In the genomic region with DNA sequence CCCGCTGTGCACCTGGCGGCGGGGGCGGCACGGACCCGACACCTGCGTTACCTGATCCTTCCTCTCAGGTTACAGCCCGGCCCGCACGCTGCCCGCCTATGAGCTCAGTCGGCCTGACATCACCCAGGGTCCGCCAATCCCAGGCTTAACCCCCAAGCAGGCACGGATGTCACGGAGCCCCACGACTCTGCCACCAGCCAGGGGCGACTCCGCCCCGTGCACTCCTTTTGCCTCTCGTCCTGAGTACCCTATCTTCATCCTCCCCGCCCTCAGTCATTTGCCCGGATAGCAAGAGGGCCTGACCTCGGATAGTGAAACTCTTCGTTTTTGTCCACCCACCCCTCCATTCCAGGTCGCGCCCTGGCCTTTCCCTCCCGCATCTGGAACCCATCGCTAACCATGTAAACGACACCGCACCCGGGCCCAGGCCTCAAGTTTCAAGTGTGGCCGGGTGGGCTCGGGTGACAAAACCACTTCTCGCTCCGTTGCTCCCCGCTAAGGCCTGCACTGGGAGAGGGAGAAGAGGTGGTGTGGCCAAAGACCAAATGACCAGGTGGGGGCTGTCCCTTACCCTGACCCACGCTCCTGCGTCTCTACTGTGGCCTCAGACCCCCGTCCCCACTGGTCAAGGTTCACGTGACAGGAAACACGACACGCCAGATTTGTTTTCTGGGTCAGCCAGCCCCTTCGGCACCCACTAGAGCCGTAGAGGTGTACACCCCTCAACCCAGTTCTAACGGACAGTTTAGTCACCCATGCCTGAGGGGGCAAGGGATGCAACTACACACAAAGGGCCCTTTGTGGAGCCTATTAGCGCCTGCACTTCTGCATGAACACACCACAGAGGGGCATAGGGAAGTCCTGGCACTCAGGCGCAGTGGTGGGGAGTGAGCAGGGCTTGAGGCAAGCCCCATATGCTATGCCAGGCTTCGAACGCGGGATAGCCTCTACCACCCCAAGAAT, we compare ENCODE assay signal across 9 mouse cellular contexts. TPM values are rescaled to one million over a fixed set of nuclear protein-coding genes. Genes with fewer than 3 reads are reported as not detected.
A peak's percentile ranks its signal among the peaks of the same experiment; 100 is the strongest.
DNase-seq lines count a peak whose midpoint lies in the region; ATAC-seq and TF ChIP-seq lines count a peak whose summit lies in the region.
"Had no signal": no experiment of that assay in that cellular context is flagged by ENCODE, and none has a peak within 500 bp of the region (broad histone marks: within the 10 kb centered on the region; RNA-seq: fewer than 3 reads in every experiment).

No protein-coding gene starts in this region.

- TF ChIP-seq POLR2A in kidney, adult 2 months (IDR thresholded peaks at IDR 0.05; ENCODE audit: low read depth, low read length) = no peak

- ATAC-seq in intestine, embryonic 14.5 days (replicated peaks; ENCODE audit: low FRiP score, low TSS enrichment, low read depth) = peak; percentile 52
- ATAC-seq in neural tube, embryonic 11.5 days (ENCODE audit: insufficient read depth, low FRiP score, low TSS enrichment) = no peak
- no peak for ATAC-seq in erythroid progenitor cell, adult 5-6 weeks (replicated peaks; ENCODE audit: low FRiP score, poor library complexity, severe bottlenecking)

- peak overlapping the region; percentile 62 for H3K4me2 ChIP-seq in intestine, embryonic 14.5 days (ENCODE audit: low read length)
- peak overlapping the region; percentile 16 for H3K4me2 ChIP-seq in neural tube, embryonic 11.5 days (ENCODE audit: low read depth)

- H3K27me3 ChIP-seq in kidney, adult 2 months (replicated peaks; ENCODE audit: control insufficient read depth, insufficient read depth, low read length) = no peaks in the 10 kb centered on the region
- H3K27me3 ChIP-seq in intestine, embryonic 14.5 days (replicated peaks; ENCODE audit: control insufficient read depth, insufficient read depth, low read length) = peaks cover 72% of the 10 kb centered on the region
- H3K27me3 ChIP-seq in neural tube, embryonic 11.5 days (ENCODE audit: control insufficient read depth, insufficient read depth, low read length) = peaks cover 77% of the 10 kb centered on the region

- no peak overlapping the region for H3K9ac ChIP-seq in intestine, embryonic 14.5 days (ENCODE audit: low read length)
- H3K9ac ChIP-seq in neural tube, embryonic 11.5 days (ENCODE audit: low read length) = no peak overlapping the region

- WGBS in kidney, adult 2 months = 21% methylated on average over 50 of the region's 50 CpGs
- 6% methylated on average over 46 of the region's 50 CpGs for WGBS in intestine, embryonic 14.5 days
- WGBS in neural tube, embryonic 11.5 days = 2% methylated on average over 50 of the region's 50 CpGs

- no peaks in the 10 kb centered on the region for H3K9me3 ChIP-seq in intestine, embryonic 14.5 days (ENCODE audit: control insufficient read depth, low read length)
- H3K9me3 ChIP-seq in neural tube, embryonic 11.5 days (ENCODE audit: control insufficient read depth, low read length) = no peaks in the 10 kb centered on the region

- no peak overlapping the region for H3K27ac ChIP-seq in kidney, adult 2 months (ENCODE audit: insufficient read depth, low read depth, low read length)
- no peak overlapping the region for H3K27ac ChIP-seq in intestine, embryonic 14.5 days (ENCODE audit: low read depth)
- no peak overlapping the region for H3K27ac ChIP-seq in neural tube, embryonic 11.5 days (ENCODE audit: low read depth, low read length)

- no peaks in the 10 kb centered on the region for H3K36me3 ChIP-seq in kidney, adult 2 months (ENCODE audit: control insufficient read depth, insufficient read depth, low read length)
- H3K36me3 ChIP-seq in intestine, embryonic 14.5 days (ENCODE audit: control insufficient read depth, insufficient read depth, low read length) = no peaks in the 10 kb centered on the region
- no peaks in the 10 kb centered on the region for H3K36me3 ChIP-seq in neural tube, embryonic 11.5 days (ENCODE audit: control insufficient read depth, insufficient read depth, low read length)

- H3K4me3 ChIP-seq in kidney, adult 2 months (ENCODE audit: insufficient read depth, low read depth, low read length) = peak overlapping the region; percentile 52; the same call in 1 of the 2 replicates
- H3K4me3 ChIP-seq in intestine, embryonic 14.5 days (ENCODE audit: low read depth, low read length) = peak overlapping the region; percentile 31; the same call in 1 of the 2 replicates
- H3K4me3 ChIP-seq in neural tube, embryonic 11.5 days (ENCODE audit: low read depth, low read length) = peak overlapping the region; percentile 25; the same call in 1 of the 2 replicates

- H3K4me1 ChIP-seq in kidney, adult 2 months (ENCODE audit: control insufficient read depth, insufficient read depth, low read length) = peaks cover 18% of the 10 kb centered on the region
- H3K4me1 ChIP-seq in intestine, embryonic 14.5 days (replicated peaks; ENCODE audit: control insufficient read depth, insufficient read depth, low read length) = peaks cover 9% of the 10 kb centered on the region
- peaks cover 4% of the 10 kb centered on the region for H3K4me1 ChIP-seq in neural tube, embryonic 11.5 days (ENCODE audit: control insufficient read depth, insufficient read depth, low read length)

- no peak for DNase-seq in kidney, adult 2 months
- no peak for DNase-seq in kidney, adult 9 months
- DNase-seq in embryo, embryonic 9.5 days (ENCODE audit: extremely low spot score) = peak; percentile 61
- DNase-seq in intestine, embryonic 14.5 days (ENCODE audit: low spot score) = peak; percentile 81
- DNase-seq in neural tube, embryonic 11.5 days (ENCODE audit: low spot score) = peak; percentile 30
- no peak for DNase-seq in left cerebral cortex, adult 18-20 months (ENCODE audit: low spot score in 2 of 2)
- no peak for DNase-seq in layer of hippocampus, adult 9-10 months (ENCODE audit: low spot score)

- TF ChIP-seq CTCF in kidney, adult 2 months (conservative IDR thresholded peaks at IDR 0.05; ENCODE audit: insufficient read depth, insufficient read length, low read depth, low read length) = no peak

RNA-seq across cellular contexts. Expression of gene Tnfrsf25, which starts 16.4 kb away (rescaled TPM):
- 3.3 and 4.4 TPM in 2 replicates for polyA plus RNA-seq in kidney, adult 2 months (2012; rRNA removed)
- polyA plus RNA-seq in intestine, embryonic 14.5 days (2014; fragmentation: Nextera tagmentation; extraction: Ambion mirVana) = 0.97 and 0.98 TPM in 2 replicates
- 0.42 and 0.62 TPM in 2 replicates for polyA plus RNA-seq in neural tube, embryonic 11.5 days (2014; fragmentation: Nextera tagmentation; extraction: Ambion mirVana)
- total RNA-seq in left cerebral cortex, adult 18-20 months (2021) = 10 to 100 TPM; 19.0 to 20.7 TPM
- total RNA-seq in erythroid progenitor cell, adult 5-6 weeks (2015; ENCODE audit: low replicate concordance) = not detected in 2 replicates
- total RNA-seq in erythroid progenitor cell, adult 5-6 weeks (2017; ENCODE audit: low replicate concordance) = 2.0 TPM in 1 of 2 replicates, not detected in the other

RNA-seq across cellular contexts. Expression of gene Espn, which starts 20.1 kb away (rescaled TPM):
- polyA plus RNA-seq in kidney, adult 2 months (2012; rRNA removed) = 48.3 and 57.5 TPM in 2 replicates
- 22.8 and 24.2 TPM in 2 replicates for polyA plus RNA-seq in intestine, embryonic 14.5 days (2014; fragmentation: Nextera tagmentation; extraction: Ambion mirVana)
- polyA plus RNA-seq in neural tube, embryonic 11.5 days (2014; fragmentation: Nextera tagmentation; extraction: Ambion mirVana) = 0.48 and 1.1 TPM in 2 replicates
- 1 to 10 TPM; 3.0 to 3.4 TPM for total RNA-seq in left cerebral cortex, adult 18-20 months (2021)
- total RNA-seq in erythroid progenitor cell, adult 5-6 weeks (2015; ENCODE audit: low replicate concordance) = 0.72 TPM in 1 of 2 replicates, not detected in the other
- total RNA-seq in erythroid progenitor cell, adult 5-6 weeks (2017; ENCODE audit: low replicate concordance) = not detected in 2 replicates

RNA-seq across cellular contexts. Expression of gene Hes2, which starts 26.6 kb away (rescaled TPM):
- 0.81 and 1.0 TPM in 2 replicates for polyA plus RNA-seq in kidney, adult 2 months (2012; rRNA removed)
- not detected in 2 replicates for polyA plus RNA-seq in intestine, embryonic 14.5 days (2014; fragmentation: Nextera tagmentation; extraction: Ambion mirVana)
- 2.9 and 3.5 TPM in 2 replicates for polyA plus RNA-seq in neural tube, embryonic 11.5 days (2014; fragmentation: Nextera tagmentation; extraction: Ambion mirVana)
- total RNA-seq in left cerebral cortex, adult 18-20 months (2021) = not detected
- not detected in 2 replicates for total RNA-seq in erythroid progenitor cell, adult 5-6 weeks (2015; ENCODE audit: low replicate concordance)
- not detected in 2 replicates for total RNA-seq in erythroid progenitor cell, adult 5-6 weeks (2017; ENCODE audit: low replicate concordance)
- polyA plus RNA-seq: Patski had no signal

RNA-seq across cellular contexts. Expression of gene Acot7, which starts 45.8 kb away (rescaled TPM):
- 80.2 and 90.1 TPM in 2 replicates for polyA plus RNA-seq in kidney, adult 2 months (2012; rRNA removed)
- 61.5 and 69.7 TPM in 2 replicates for polyA plus RNA-seq in intestine, embryonic 14.5 days (2014; fragmentation: Nextera tagmentation; extraction: Ambion mirVana)
- polyA plus RNA-seq in neural tube, embryonic 11.5 days (2014; fragmentation: Nextera tagmentation; extraction: Ambion mirVana) = 159 and 173 TPM in 2 replicates
- total RNA-seq in left cerebral cortex, adult 18-20 months (2021) = 100 to 1,000 TPM; 328 to 345 TPM
- 15.1 and 30.2 TPM in 2 replicates for total RNA-seq in erythroid progenitor cell, adult 5-6 weeks (2015; ENCODE audit: low replicate concordance)
- total RNA-seq in erythroid progenitor cell, adult 5-6 weeks (2017; ENCODE audit: low replicate concordance) = 3.7 and 3.9 TPM in 2 replicates

RNA-seq across cellular contexts. Expression of gene Plekhg5, which starts 59.8 kb away (rescaled TPM):
- polyA plus RNA-seq in kidney, adult 2 months (2012; rRNA removed) = 22.2 and 23.6 TPM in 2 replicates
- polyA plus RNA-seq in intestine, embryonic 14.5 days (2014; fragmentation: Nextera tagmentation; extraction: Ambion mirVana) = 9.0 and 9.2 TPM in 2 replicates
- 7.2 and 7.3 TPM in 2 replicates for polyA plus RNA-seq in neural tube, embryonic 11.5 days (2014; fragmentation: Nextera tagmentation; extraction: Ambion mirVana)
- total RNA-seq in left cerebral cortex, adult 18-20 months (2021) = 10 to 100 TPM; 80.0 to 91.9 TPM
- 1.7 and 2.9 TPM in 2 replicates for total RNA-seq in erythroid progenitor cell, adult 5-6 weeks (2015; ENCODE audit: low replicate concordance)
- 3.5 and 5.3 TPM in 2 replicates for total RNA-seq in erythroid progenitor cell, adult 5-6 weeks (2017; ENCODE audit: low replicate concordance)

Comparison
In these comparisons a context has a peak if more than half of its experiments do, and no peak if none do; other contexts are left out.
1. DNase-seq: peak in embryo, embryonic 9.5 days (single experiment), intestine, embryonic 14.5 days (single experiment) and neural tube, embryonic 11.5 days (single experiment); none in kidney, adult 2 months (single experiment), kidney, adult 9 months (single experiment), left cerebral cortex, adult 18-20 months (0 of 2) and layer of hippocampus, adult 9-10 months (single experiment).
2. RNA of gene Espn, which starts 20.1 kb away (polyA plus RNA-seq): 48.3 to 57.5 TPM in kidney, adult 2 months and 22.8 to 24.2 TPM in intestine, embryonic 14.5 days; 0.48 to 1.1 TPM in neural tube, embryonic 11.5 days; every median in the first group is over 10 times any median in the second.
3. Peak in every context shown above with its lines, with median percentiles within 50 percentile points of each other: H3K4me3 ChIP-seq.